Mouse (Mus musculus) skeletal muscle tissue, adult 2 months (tissue): ENCODE data around the gene Chdh.

Experiments used
- DNase-seq: peaks from one replicate; pipeline ENCODE4 v3.0.0-alpha.2; 2012; ENCODE audit warnings: low read depth, low spot score

Gene Chdh

DNA sequence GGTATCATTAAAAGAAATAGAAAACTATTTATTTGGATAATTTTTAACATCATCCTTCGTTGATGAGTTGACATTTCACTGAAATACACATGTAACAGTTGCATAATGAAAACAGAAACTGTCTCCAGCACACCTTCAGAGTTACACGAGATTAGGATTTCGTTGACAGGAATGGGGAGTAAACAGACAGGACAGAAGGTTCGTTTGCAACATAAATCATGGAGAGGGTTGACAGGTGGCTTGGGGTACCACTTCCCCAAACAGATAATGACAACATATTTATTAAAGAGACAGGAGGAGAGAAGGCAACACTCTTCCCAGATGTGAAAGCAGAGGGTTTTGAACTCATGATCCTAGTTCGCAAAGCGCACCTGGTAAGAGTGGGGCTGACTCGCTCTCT is 46.1 kb downstream of the Chdh start:
- no peak for DNase-seq

DNA sequence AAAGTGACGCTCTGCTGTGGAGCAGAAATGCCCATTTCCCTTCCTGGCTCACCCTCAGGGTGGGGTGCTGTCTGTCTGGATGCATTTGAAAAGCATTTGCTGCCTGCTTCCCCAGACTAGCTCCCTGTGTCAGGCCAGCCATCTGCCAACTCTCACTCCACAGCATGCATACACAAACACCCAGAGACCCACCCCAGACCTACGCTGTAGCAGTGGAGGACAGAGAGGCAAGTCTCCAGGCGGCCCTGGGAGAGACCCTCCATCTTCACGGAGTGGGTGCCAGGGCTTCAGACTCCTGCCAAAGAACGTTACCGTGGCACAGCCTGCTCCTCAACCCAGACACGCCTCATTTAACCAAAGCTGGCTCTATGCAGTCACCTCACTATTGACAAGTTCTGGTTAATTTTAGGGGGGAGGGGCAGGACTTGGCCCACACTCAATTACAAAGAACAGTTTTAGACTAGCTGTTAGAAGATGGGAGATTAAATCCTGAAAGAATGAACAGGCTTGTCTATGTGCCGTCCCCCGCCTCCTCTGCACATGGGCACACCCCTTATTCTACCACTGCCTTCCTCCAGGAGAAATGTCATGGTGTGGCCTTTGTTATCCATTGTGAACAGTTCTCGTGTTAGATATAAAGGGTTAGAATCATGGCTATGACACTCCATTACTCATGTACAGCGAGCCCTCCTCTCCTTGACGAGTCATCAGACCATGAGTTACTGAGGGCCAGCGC is 47.4 kb downstream of the Chdh start:
- DNase-seq = no peak

DNA sequence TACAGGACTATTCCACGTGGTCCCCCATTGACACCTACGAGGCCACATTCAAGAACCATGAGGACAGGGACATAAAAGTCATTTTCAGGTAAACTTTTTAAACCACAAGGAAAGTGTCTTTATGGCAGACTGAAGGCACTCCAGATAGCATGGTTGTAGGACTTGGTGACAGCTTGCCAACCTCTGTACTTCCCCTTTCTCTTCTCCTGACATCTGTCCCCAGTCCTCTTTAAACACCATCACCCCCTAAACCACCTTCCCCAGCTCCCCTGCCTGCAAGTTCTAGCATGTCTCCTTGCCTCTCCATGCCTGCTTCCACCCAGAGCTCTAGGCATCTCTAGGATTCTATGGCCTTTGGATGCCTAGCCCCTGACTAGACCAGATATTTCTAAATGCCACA is 56.0 kb downstream of the Chdh start:
- DNase-seq = no peak

DNA sequence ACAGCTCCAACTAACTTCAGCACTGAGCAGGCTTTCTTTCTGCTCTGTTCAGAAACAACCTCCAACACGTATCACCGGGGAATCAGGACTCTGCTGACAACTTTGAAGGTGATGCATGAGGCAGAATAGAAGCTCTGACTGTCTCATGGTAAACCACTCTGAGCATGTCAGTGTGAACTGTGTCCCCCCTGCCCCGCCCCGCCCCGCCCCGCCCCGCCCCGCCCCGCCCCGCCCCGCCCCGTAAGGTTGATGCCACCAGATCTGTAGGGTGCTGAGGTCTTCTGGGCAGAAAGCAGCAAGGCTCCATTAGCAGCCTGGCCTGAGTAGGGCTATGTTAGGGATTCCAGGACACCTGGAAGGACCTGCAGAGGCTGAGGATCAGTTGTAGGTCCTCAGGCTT is 57.9 kb downstream of the Chdh start:
- DNase-seq = no peak

DNA sequence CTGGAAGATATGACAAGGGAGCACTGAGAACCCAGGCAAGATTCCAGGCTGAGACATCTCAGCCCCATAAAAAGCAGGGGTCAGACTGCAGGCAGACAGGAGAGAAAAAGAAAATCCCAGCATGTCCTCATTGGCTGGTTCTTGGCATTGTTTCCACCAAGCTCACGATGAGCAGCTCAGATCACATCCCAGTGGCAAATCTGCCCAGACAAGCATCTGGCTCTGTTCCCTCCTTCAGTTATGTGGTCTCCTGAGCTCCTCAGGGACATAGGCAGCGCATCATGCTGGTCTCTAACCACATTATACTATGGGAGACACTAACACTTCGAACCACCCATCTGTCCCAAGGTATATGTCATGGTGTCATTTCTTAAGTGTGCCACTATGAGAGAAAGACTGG is 59.7 kb downstream of the Chdh start:
- no peak for DNase-seq

DNA sequence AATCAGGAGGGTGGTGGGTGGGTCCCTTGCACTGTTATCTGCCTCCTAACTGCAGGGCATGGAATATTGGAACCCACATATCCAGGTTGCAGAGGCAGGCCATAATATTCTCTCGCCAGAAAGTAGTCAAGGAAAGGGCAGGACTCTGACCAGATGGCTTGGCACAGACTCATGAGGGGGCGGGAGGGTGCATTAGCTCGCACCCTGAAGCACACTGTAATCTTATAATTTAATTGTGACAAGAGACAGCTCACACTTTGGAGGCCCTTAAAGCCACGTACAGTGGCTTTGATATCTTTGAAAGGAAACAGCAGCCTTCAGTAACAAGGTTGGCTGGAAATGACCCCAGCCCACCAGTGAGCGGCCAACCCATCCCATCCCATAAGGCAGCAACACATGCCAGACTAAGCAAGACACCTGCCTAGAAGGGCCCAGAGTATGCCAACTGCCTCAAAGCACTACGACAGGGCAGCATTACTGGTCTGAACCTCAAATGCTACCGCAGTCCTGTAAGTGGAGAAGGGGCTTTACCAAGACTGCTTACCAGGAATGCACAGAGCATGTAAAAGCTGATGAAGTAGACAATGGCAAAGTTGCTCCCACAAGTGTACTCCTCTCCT is 66.6 kb downstream of the Chdh start:
- DNase-seq = no peak

DNA sequence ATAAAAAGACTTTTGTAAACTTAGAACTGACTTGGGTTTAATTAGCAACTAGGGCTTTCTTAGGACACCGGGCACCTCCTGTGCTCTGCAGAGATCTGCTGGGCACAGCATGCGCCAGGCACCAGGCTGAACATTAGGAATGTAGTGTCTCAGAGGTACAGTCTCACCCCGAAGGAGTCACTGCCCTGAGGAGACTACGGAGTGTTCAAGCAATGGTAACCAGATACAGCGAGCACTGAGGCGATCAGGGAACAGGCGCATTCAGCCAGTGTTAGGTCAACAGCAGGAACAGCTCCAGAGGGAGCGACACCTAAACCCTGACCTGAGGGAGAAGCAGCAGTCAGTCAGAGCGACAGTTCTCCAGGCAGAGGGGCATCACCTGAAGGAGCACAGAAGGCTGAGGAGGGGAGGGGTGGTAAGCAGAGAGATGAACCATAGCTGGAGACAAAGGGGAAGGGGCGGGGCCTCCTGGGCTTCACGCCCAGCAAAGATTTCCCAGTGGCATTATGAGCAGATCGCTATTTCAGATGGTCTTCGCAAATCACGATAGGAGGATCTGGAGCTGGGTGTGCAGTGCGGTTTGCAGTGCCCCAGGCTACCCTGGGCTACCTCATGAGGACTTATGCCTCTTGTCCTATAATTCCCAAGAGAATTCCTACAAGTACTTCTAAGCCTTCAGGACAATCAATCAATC is 69.4 kb downstream of the Chdh start:
- no peak for DNase-seq

DNA sequence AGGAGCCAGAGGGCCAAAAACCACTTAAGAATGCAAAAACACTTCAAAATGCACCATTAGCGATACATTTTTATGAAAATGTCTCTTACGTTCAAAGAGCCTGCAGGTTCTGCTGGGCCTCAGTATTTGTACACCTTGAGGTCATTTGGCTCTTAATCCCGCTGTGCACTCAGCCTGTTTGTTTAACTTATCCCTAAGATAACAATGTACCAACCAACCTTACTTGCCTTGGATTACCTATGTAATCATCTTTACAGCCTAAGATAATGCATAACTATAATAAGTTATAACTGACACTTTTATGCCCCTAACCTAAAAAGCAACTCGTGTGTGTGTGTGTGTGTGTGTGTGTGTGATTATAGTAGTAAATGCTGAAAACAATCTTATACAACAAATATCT is 70.9 kb downstream of the Chdh start:
- no peak for DNase-seq
